Mouse (Mus musculus) gonadal fat pad, adult 2 months (tissue): ENCODE measurements around the gene Tnpo2. TPM values are rescaled to one million over a fixed set of nuclear protein-coding genes. Genes with fewer than 3 reads are reported as not detected.
A peak's percentile ranks its signal among the peaks of the same experiment; 100 is the strongest.

Experiments used
- DNase-seq: peaks from one replicate; pipeline ENCODE4 v3.0.0-alpha.2; 2012; ENCODE audit warnings: low read depth
- polyA plus RNA-seq: library from polyadenylated mRNA; depleted of rRNA; stranded (reverse); fragments of >200 nt; gene quantifications from 2 replicates; pipeline ENCODE4 v1.2.3, GENCODE M21; 2012

Tnpo2 gene
- polyA plus RNA-seq, 1 experiment, result 89.2 TPM

DNA sequence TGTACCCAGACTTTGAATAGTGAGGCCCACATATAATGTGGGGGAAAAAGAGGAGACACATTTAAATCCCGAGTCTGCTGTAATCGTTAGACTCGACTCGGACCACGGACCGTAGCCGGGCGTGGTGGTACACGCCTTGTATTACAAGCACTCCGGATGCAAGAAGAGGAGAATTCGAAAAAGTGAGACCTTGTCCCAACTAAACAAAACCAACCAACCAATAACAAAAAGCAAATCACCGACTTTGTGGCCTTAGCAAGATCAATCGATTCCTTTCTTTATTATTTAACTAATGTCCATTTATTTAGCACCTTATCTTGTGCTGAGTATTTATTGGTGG is 9.2 kb upstream of the Tnpo2 start:
- no peak for DNase-seq

- no peak for DNase-seq
Observed at GRCm38 (mm10) chr8:85027922-85028321, 8.8 kb upstream of the Tnpo2 start.

- no peak for DNase-seq
Observed at GRCm38 (mm10) chr8:85029271-85029670, 7.4 kb upstream of the Tnpo2 start.

DNA sequence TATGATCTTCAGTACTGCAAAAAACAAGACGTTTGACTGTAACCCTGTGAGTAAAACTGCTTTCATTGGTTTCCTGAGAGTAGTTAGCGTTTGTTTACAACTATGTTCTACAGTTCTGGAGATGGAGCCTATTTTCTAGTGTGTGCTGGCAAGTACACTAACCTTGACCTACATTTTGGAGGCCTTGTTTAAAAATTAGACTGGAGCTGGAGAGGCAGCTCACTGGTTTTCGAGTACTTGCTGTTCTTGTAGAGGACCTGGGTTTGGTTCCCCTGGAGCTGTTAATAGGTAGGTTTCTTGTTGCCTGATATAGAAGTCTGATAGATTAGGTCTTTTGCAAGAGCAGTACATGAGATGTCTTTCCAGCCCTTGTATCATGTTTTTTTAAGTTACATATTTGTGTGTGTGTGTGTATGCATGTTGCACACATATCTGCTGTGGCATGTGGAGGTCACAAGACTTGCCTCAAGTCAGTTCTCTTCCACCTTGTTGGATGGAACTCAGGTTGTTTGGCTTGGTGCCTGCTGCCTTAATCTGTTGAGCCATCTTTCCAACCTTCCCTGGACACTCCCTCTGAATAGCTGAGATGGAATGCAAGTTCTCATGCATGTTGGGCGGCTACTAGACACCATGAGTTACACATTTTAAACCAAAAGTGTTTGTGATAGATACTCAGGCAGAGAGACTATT is 3.9 kb upstream of the Tnpo2 start:
- no peak for DNase-seq

- no peak for DNase-seq
Observed at GRCm38 (mm10) chr8:85033867-85034266, 2.8 kb upstream of the Tnpo2 start.

GRCm38 (mm10) chr8:85034764-85035163 is 2.0 kb upstream of the Tnpo2 start:
- no peak for DNase-seq

DNA sequence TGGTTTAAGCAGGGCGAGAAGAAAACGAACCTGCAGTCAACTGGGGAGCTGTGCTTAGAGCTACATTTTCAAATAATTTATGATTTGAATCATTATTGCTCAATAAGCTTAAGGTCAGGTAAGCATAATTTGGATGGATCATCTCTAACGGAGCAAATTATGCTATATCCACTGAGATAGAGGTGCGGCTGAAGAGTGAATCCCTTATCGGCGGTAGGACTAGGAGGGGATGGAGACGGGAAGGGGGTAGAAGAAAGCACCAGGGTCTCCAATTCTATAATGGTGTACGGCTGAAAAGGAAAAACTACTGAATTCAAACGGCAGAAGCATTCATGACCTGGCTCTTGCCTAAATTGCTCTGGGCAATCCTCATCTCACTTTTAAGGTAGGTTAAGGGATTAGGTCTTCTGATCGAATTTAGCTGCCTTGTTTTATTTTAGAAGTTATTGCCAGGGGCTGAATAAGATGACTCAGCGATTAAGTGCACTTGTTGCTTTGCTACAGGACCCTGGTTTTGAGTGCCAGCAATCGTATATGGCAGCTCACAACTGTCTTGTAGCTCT is 1.5 kb upstream of the Tnpo2 start:
- DNase-seq, result no peak

GRCm38 (mm10) chr8:85035728-85036310 is 896 bp upstream of the Tnpo2 start:
- no peak for DNase-seq

GRCm38 (mm10) chr8:85036381-85036717 is 366 bp upstream of the Tnpo2 start:
- DNase-seq, result no peak

GRCm38 (mm10) chr8:85037366-85037680 is 608 bp downstream of the Tnpo2 start:
- no peak for DNase-seq

GRCm38 (mm10) chr8:85037681-85038531 is 1.2 kb downstream of the Tnpo2 start:
- DNase-seq, result no peak

DNA sequence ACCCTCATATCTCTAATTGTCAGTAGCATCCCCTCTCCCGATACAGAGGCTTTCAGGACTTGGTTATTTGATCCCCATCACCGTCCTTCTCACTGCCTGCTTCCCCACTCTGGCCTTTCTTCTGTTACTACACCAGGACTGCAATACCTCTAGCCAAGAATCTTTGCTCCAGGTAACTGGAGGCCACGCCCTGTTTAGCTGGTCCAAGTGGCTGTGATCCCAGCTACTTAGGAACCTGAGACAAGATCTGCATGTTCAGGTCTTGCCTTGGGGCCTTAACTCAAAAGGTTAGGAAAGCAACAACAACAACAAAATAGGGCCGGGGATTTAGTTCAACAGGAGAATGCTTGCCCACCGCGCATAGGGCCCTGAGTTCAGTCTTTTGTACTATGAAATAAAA is 6.9 kb downstream of the Tnpo2 start:
- DNase-seq, result peak; percentile 90

GRCm38 (mm10) chr8:85057367-85057766 is 20.7 kb downstream of the Tnpo2 start:
- DNase-seq, result no peak

GRCm38 (mm10) chr8:85059879-85060616 is 23.3 kb downstream of the Tnpo2 start, which contains the start of gene Fbxw9:
Gene Fbxw9, plus strand, starts transcription at chr8:85060055.
- DNase-seq, result no peak

DNA sequence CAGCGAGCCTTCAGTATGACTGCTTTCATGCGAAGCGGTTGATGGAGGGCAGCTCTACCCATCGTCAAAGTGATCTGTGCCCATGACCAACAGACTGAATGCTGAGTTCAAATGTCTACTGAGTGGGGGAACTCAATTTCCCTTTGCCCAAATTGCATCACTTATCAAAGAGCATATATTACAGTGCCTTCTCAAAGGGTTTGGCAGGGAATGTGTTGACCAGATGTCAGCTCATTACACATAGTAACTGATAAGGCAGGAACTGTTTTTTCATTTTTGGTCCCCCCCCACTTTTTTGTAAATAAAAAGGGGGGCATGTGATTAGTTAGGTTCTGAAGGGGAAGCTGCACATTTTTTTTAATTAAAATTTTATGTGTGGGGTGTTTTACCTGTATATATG is 25.9 kb downstream of the Tnpo2 start:
- no peak for DNase-seq

DNA sequence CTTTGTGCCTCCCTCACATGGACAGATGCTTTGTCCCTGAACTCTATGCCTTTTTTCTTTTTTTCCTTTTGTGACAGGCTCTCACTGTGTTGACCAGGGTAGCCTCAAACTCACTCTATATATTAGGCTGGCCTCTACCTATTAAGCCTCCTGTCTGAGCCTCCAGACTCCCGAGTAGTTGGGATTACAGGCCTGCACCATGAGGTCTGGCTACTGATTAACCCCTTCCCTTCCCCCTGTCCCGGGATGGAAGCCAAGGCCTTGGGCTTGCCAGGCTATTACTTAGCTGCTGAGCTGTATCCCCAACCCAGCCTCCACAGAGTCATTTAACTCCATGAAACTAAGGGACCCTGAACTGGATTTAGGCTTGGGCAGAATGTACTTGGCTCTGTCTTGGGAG is 28.5 kb downstream of the Tnpo2 start:
- DNase-seq, result no peak

DNA sequence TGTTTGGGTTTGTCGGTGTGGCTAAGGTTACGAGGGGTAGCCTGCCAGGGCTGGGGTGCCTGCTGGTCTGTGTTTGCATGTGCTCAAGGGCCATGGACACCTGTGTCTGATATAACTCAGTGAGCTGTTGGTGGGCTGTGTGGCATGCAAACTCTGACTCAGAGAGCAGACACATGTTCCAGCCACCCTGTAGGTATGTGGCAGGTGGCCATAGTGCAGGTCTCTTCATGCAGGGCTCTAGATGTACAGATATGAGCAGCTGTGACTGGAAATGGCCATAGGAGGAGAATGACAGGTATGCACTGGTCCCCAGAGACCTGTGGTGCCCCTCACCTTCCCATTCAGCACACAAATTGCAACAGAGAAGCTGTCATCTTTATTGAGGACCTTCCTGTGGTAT is 30.4 kb downstream of the Tnpo2 start:
- DNase-seq, result peak; percentile 64

GRCm38 (mm10) chr8:85067982-85068381 is 31.3 kb downstream of the Tnpo2 start, which contains the start of gene Gm5741:
Gene Gm5741, minus strand, starts transcription at chr8:85067982.
- DNase-seq, result no peak

GRCm38 (mm10) chr8:85071041-85071440 is 34.3 kb downstream of the Tnpo2 start:
- DNase-seq, result no peak

GRCm38 (mm10) chr8:85071514-85072281 is 35.0 kb downstream of the Tnpo2 start, which contains the start of gene Dhps:
Gene Dhps, plus strand, starts transcription at chr8:85071757.
- DNase-seq, result no peak

- no peak for DNase-seq
Observed at GRCm38 (mm10) chr8:85072364-85072929, 35.7 kb downstream of the Tnpo2 start.
